Mouse (Mus musculus) left cerebral cortex, adult 18-20 months (tissue): Measurements from ENCODE around the gene Sorbs1. TPM values are rescaled to one million over a fixed set of nuclear protein-coding genes. Genes with fewer than 3 reads are reported as not detected.

Source experiments
- DNase-seq, 2 experiments: peaks; one replicate each; pipeline ENCODE4 v3.0.0; 2021 to 2022; ENCODE audit warnings: low spot score in 2 of 2, mixed read lengths in 1 of 2
- total RNA-seq, 2 experiments: library from RNA; stranded (reverse); gene quantifications; 2 replicates each; pipeline ENCODE4 v1.2.3; 2021

The Sorbs1 gene
- total RNA-seq, 2 experiments from 2014 or later, result 144 to 149 TPM

DNA sequence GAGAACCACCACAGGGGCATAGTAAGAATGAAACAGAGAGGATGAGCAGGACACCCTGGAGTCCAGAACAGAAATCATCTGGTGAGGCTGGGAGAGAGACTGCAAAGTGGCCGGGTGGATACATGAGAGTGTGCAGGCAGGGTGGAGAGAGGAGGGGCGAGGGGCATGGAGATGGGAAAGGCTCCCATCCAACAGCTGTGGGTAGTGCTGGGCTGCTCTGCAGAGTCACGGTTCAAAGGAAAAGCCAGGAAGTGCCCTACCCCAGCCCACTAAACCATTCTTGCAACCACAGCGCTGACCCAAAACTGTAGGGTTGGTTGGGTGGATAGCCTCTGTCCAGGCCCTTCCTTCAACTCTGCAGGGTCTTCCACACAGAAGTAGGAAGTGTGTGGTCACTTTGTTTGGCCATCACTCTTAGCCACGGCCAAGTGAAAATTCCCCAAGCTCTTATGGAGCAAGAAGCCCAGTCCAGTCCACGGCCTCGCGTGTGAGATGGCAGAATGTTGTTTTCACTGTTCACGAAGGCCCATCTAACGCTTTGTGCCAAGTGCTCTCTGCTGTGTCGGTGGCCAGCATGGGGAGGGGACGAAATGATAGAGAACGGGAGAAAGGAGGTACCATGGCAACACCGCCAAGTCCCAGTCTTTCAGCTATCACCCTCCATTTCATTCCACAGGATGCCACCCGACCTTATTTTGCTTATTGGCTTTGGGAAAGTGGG lies 203.0 kb downstream of the Sorbs1 start:
- DNase-seq, result no peak

DNA sequence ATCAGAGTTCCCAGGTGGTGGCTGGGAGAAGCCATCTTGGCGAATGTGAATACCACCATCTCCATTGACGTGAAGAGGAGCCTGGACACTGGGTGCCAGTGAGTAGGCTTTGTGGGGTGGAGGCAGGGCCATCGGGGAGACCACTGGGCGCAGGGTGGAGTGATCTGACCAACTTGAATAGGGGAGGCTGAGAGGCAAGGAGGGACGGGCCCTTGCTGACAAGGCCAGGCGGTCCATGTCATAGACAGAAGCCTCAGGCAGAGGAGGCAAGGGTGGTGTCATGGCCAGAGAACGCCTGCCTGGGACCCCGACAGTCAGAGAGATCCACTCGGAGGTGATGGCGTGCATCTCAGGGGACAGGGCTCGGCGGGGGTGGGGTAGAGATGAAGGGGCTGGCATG lies 203.7 kb downstream of the Sorbs1 start:
- DNase-seq, result no peak

DNA sequence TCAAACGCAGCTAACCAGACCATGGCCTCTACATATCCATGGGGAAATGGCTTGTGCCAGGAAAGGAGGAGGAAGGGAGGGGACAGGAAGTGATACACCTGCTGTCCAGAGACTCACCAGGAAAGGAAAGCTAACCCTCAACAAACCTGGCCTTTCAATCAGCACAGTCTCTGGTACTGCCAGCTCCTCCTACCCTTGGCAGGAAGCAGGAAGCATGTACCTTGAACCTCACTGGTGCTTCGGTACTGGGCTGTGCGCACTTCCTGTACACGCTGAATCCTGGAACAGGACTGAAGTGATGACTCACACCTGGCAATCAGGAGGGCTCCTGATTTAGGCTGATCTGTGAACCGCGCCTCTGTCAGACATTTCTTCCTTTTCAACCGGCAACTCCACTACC lies 206.0 kb downstream of the Sorbs1 start:
- no peak for DNase-seq

DNA sequence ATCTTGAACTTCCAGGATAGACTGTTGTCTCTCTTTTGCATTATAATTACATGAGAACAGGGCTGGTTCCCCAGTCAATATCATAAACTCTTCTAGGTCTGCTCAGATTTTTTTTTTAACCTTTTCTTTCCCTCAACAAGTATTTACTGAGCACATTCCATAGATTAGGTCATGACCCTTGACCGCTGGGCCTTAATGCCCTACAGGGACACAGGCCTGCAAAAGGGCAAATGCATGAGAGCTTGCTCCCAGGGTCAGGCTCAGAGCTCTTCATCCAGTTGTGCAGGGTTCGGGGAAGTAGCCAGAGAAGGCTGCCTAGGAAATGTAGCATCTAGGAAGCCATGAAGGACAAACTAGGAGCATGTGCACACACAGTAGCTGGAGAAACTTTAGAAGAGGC lies 206.9 kb downstream of the Sorbs1 start:
- DNase-seq, result no peak

DNA sequence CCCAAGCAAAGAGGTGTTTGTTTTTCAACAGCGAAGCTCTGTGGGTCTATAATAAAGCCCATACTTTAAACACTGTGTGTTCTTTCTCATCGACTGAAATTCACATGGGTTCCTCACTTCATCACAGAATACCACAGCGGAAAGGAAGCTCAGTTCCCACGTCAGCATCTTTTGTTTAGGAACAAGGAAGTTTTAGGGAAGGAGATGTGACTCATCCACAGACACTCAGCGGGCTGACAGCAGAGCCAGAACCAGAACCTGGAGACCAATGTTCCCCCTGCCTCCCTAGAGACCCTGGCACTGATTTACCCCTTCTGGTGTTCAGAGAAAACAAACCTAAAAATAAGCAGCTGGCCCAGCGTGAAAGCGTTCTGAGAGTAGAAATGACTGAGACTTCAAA lies 208.1 kb downstream of the Sorbs1 start:
- no peak for DNase-seq

DNA sequence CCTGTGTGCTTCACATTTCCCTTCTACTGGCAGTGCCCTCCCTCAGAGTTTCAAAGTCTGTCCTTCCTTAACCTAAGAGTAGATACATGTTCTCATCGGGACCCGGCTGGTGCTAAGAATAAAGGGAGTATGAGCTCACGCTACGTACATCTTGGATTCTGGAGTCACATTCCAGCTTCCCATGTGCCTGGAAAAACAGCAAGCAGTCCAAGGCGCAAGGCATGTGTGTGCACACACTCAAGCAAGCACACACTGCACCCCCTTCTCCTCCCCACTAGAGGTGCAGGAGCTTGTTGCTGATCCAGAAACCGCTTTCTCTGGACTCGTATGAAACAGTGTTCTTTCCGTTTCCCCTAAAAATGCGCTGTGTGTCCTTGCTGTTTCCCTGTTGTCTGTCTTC lies 210.7 kb downstream of the Sorbs1 start:
- DNase-seq, result peak in 1 of 2 experiments; percentile 53

DNA sequence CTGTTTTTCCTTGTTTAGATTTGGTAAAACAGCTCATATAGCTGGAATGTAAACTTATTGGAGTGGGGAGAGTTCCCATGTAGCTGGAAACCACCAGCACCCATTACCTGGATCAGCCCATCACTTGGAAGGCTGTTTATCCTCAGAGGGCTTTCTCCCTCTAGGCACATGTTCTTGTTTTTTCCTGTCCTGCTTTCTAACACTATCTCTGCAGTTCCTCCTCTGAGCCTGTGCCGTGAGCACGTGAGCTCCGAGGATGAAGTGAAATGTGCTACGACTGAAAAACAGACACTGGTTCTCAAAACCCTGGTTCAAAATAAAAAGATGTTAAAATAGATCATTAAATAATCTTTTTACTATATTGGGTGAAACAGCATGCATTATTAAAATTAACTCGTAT lies 211.1 kb downstream of the Sorbs1 start:
- DNase-seq, result no peak

DNA sequence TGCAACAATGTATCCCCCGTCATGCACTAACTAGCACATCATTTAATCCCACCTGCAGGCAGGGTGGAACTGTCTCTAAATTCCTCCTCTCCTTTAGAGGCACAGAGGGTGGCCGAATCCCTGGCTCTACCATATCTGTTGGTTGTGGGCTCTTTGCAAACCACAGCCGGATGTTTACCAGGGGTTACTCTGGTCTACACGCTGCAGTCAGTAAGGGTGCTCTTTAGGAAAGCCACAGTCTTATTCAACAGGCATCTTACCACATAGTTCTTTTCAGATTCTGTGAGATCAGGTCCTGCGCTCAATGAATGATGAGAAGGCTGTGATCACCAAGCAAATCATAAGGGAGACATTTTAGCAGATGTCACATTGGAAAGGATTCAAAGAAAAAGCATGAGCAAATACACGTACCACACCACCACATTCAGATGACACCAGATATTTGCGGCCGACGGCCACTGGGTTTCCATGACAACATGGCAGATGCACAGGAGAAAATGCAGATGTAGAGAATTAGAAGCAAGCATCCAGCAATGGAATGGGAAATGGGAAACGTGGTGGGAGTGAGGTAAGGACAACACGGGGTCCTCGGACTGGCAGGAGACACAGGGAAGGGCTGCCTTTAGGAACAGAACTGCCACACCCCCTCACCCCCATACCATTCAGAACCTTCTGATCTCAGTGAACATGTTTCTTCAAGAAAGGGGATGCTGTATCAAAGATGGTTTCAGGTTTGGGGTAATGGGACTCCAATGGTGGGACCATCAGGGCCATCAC lies 213.4 kb downstream of the Sorbs1 start:
- peak in 1 of 2 experiments; percentile 57 for DNase-seq

DNA sequence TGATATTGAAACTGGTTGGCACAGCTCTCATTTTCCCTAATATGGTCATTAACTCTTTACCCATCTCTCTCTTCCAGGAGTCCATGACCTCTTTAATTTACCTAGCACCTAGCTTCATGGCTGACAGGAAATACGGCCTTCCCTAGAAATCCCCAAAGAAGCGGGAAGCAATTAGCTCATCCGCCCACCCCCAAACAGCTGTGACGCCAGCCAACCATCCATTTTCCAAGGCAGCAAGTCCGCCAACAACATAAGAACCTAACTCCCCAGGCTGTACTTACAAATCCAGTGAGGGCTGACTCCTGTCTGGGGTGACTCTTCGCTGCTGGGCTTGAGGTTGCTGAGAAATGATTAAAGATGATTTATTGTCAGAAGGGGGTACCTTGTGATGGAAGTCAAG lies 214.4 kb downstream of the Sorbs1 start:
- peak in 1 of 2 experiments; percentile 52 for DNase-seq

DNA sequence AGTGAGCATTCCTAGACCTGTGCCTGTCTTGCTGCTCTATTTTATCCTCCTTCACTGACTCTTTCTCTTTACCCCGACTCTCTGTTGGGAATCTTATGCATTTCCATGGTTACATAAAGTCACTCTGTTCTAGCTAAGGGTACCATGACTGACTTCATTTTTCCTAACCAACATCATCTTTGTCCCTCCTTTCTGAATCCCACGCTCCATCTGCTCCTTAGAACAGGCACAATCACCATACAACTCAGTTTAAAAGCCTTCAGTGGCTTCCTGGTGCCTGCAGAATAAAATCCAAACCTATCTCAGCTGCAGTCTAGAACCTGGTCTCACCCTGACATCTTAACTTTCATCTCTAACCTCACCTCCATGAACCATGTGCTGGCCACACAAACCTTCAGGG lies 215.0 kb downstream of the Sorbs1 start:
- DNase-seq, result peak in 1 of 2 experiments; percentile 77

DNA sequence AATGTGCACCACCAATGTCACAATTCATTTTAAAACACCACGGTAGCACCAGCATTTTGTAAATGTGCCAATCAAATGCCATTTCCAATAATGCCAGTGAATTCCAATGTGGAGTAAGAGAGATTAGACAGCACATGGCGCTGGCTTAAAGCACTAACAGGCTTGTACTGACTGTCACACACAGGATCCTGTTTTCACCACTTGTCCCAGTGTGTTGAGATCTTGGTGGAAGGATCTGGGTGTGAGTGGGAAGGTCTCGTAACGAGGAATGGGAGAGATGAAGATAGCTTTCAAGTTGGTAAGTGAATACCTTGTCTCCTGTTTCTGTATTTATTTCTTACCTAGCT lies 215.8 kb downstream of the Sorbs1 start:
- no peak for DNase-seq

DNA sequence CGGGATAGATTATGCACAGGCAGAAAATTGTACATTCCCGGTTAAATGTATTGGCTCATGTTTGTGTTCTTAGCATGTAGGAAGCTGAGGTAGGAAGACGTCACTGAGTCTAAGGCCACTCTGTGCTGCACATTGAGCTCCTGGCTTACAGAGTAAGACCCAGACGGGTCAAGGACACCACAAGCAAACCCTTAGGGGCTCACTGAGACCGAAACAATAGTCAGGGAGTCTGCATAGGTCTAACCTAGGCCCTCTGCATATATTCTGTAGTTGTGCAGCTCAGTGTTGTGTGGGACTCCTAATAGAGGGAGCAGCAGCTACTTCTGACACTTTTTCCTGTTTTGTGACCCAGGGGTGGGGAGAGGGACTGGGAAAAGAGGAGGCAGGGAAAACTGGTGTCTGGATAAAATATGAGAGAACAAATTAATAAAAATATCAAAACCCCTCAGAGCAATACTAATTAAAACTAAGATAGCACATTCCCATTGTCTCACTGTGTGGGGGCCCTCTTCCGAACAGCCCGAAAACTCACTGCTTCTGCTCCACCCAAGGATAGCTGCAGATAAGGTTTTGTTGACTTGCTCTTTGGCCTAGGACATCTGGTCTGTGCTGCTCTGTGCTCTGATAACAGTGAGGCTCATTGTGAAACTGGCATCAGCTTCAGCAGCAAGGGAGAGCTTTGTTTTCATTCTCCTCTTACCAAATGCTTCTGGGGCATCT lies 216.3 kb downstream of the Sorbs1 start:
- no peak for DNase-seq

DNA sequence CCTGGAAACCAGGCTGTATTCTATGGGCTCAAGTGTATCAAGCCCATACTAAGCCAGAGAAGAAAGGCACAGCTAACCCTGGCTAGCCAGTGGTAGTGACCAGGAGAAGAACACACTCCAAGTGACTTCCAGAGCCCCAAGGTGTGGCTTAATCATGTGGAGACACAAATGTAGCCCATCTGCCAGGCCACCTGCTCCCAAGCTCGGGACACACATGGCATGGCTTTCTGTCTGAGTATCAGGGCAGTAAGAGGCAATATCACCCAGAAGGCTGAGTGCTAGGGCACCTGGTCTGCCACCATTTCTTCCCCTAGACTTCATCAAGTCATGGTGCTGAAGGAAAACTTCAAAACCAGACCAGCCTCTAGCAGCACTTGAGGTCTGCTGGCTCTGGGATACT lies 219.3 kb downstream of the Sorbs1 start:
- DNase-seq, result no peak

DNA sequence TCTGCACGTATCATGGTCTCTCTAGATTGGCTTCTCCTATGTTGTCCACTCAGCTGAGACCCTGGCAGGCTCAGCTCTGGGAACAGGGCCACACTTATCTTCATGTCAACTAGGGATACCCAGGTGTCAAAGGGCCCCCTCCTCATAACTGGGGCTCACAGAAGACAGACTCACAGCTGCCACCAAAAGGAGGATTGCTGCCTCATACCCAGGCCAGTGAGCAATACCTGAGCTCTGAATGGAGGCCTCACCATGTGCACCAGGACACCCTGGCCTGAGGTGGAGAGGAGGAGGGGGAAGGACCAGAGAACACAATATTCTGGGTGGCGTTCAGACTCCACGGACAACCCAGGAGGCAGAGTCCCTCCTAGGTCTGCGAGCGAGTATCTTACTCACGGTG lies 219.8 kb downstream of the Sorbs1 start:
- no peak for DNase-seq

DNA sequence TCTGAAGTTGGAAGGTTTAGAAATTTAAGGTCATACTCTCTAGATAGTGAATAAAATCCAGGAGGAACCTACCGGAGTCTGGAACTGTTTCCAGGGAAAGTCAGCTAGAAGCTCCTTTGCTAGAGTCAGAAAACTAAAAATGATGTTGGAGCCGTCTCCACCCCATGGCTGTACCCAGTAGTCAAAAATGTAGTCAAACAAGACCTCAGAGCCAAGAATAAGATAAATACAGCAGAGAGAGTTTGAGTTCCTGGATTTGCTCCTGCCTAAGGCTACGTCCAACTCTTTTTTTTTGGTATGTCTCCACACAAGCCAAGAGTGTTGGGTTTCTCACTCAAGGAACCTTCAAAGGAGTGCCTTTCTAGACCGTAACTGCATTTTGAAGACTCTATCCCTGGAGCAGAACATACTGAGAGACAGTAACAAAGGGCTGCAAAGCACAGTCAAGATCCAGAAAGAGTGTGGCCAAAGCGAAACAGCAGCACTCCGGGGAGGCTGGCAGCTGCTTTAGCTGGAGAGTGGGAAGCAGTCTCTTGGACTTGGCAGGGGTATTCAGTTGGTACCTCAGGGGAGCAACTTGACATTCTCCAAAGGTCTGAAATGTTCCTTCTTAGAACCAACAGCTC lies 223.4 kb downstream of the Sorbs1 start:
- DNase-seq, result peak in 1 of 2 experiments; percentile 50

DNA sequence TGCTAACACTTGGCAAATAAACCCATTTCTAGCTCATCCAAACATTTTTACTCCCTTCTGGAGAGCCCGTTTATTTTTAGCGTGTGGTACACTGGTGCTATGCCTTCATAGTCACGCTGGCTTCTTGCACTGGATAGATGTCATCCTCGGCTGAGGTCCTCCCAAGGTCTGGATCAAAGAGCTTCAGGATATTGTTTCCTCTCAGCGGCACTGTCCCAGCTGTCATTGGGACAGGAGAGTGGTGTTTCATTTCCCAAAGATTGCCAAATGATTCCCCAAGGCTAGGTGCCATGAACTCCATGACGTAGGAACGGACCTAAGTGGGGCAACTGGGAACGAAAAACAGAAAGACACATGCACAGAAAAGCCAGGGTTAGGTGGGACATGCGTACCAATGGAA lies 225.2 kb downstream of the Sorbs1 start:
- no peak for DNase-seq

DNA sequence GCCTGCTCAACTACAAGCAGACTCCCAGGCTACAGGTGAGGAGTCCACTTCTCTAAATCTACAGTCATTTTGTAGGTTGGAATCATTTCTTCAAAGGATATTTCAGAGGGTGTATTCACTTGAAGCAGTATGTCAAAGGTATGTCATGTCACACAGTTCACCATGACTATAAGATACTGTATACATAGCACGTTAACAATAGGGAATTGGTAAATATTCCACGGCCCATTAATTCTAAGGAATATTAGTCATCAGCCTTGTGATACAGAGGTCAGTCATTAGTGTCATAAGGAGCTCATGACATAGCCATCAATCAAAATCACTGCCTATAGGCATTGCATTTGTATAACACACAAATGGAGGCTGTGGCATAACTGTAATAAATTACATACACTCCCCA lies 228.9 kb downstream of the Sorbs1 start:
- DNase-seq, result no peak

DNA sequence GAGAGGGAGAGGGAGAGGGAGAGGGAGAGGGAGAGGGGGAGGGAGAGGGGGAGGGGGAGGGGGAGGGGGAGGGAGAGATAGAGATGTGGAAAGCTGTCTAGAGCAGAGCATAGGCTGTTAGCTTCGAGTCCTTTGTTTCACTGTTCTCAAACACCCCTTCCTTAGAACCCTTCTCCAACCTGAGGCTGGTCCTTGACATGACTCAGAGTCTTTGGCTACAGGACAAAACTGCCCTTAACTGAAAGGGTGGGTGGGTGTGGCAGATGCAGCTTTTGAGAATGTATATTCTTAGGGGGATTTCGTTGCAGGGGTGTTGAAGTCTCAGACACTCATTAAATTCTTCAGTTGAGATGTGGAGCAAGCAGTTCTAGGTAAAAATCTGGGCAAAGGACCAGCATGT lies 230.2 kb downstream of the Sorbs1 start:
- DNase-seq, result no peak

DNA sequence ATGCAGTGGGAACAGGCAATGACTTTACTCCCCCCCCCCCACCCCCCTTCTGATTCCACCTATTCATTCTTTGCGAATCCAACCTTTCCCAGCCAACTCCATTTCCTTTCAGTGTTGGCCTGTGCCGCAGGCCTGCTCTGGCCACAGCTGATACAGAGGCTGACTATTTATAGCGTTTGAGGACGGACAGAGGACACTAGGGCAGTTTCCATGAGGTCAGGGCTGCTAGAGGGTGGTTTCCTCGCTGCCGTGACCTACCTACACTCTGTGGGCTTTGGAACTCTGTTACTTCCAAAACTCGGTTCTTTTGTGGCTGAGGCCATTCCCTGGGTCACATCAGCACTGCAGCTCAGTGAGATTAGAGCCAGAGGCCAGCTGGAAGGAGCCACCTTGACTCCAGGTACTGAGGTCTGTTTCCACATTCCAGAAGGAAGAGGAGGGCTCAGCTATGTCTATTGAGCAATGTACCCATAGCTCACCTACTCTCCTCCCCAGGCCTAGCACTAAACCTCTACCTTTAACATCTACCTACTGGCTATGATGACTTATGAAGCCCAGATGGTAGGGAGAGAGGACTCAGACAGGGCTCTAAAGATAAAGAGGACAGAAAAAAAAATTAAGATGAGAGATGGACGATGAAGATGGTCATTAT lies 235.1 kb downstream of the Sorbs1 start:
- DNase-seq, result no peak

DNA sequence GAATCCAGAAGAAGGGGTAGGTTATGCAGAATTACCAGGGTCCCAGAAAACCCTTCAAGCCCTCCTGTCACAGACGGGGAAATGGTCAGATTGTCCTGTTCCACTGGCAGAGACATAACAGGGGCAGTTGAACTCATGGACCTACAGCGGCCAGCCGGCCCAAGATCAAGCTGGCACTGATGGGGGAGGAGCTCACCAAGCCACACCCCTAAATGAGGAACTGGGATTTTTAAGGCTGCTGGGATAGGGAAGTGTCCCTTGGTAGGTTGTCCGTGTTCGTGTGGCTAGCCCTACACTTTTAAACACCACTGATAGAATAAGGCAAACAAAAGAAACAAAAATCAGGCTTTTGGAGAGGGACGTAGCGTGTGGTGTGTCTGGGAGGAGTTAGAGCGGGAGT lies 236.1 kb downstream of the Sorbs1 start:
- DNase-seq, result no peak
